Mouse (Mus musculus) kidney, embryonic 16.5 days (tissue): ENCODE results near the gene Gm3373. TPM values are rescaled to one million over a fixed set of nuclear protein-coding genes. Genes with fewer than 3 reads are reported as not detected.
"Not testable (repeated sequence)": the region's sequence is repeated elsewhere in the genome, so short reads cannot be mapped to it uniquely, and the experiment has no call there.

ENCODE experiments used
- ATAC-seq: fragments of 200-750 bp; cut with Nextera tagmentation; 2 replicates; pipeline ENCODE4 v1.8.0; 2017; ENCODE audit warnings: moderate TSS enrichment; ENCODE audit not compliant: low FRiP score, low TSS enrichment
- H3K27ac ChIP-seq: fragments of 300-500 bp; sonication (generic); 2 replicates; pipeline ENCODE4 v1.5.1; 2014; ENCODE audit warnings: low read length
- H3K27me3 ChIP-seq: fragments of 300-500 bp; sonication (generic); 2 replicates; pipeline ENCODE4 v1.6.1; 2014; ENCODE audit warnings: low read length, control low read depth, mixed read lengths; ENCODE audit not compliant: insufficient read depth
- H3K36me3 ChIP-seq: fragments of 300-500 bp; sonication (generic); 2 replicates; pipeline ENCODE4 v1.6.1; 2014; ENCODE audit warnings: low read length, control low read depth, mixed read lengths; ENCODE audit not compliant: insufficient read depth
- H3K4me1 ChIP-seq: fragments of 300-500 bp; sonication (generic); 2 replicates; pipeline ENCODE4 v1.6.1; 2014; ENCODE audit warnings: low read length, control low read depth, mixed read lengths; ENCODE audit not compliant: insufficient read depth
- H3K4me2 ChIP-seq: fragments of 300-500 bp; sonication (generic); replicated peaks from 2 replicates; pipeline ENCODE4 v1.6.1; 2014; ENCODE audit warnings: low read depth, low read length
- H3K4me3 ChIP-seq: fragments of 300-500 bp; sonication (generic); 2 replicates; pipeline ENCODE4 v1.5.1; 2014; ENCODE audit warnings: mild to moderate bottlenecking, low read length
- H3K9ac ChIP-seq: fragments of 300-500 bp; sonication (generic); replicated peaks from 2 replicates; pipeline ENCODE4 v1.6.1; 2014; ENCODE audit warnings: low read length
- H3K9me3 ChIP-seq: fragments of 300-500 bp; sonication (generic); 2 replicates; pipeline ENCODE4 v1.6.1; 2016; ENCODE audit warnings: low read length, control low read depth
- WGBS: fragments of 180-500 bp; shearing (Covaris S2); extraction: QIAGEN DNeasy Blood & Tissue Kit; methylation state at CpG from one replicate; pipeline ENCODE4 v1.1.7; 2014; 5-methylcytosine and 5-hydroxymethylcytosine counted together
- polyA plus RNA-seq: library from polyadenylated mRNA; unstranded; fragments of >200 nt; fragmentation: Nextera tagmentation; extraction: Ambion mirVana; gene quantifications from 2 replicates; pipeline ENCODE4 v1.2.1, GENCODE M21; 2015

Gene Gm3373
- 0.16 TPM in 1 of 2 replicates, not detected in the other for polyA plus RNA-seq

GRCm38 (mm10) chr14:5741477-5741876, at the start of gene Gm3373:
Gene Gm3373 (minus strand): TSS chr14:5741577.
- not testable (repeated sequence) for H3K27me3 ChIP-seq, H3K4me1 ChIP-seq, H3K27ac ChIP-seq, H3K36me3 ChIP-seq, H3K9me3 ChIP-seq, H3K4me3 ChIP-seq, H3K9ac ChIP-seq, ATAC-seq, H3K4me2 ChIP-seq
- WGBS: no CpG with 5 or more reads among the region's 37 CpGs

GRCm38 (mm10) chr14:5687357-5687756, 54.0 kb downstream of the Gm3373 start, which contains the start of gene Gm9603:
Gene Gm9603 (minus strand): TSS chr14:5687457.
- not testable (repeated sequence) for ATAC-seq, H3K9me3 ChIP-seq, H3K27ac ChIP-seq, H3K36me3 ChIP-seq, H3K27me3 ChIP-seq, H3K4me2 ChIP-seq, H3K4me1 ChIP-seq, H3K4me3 ChIP-seq, H3K9ac ChIP-seq
- no CpG with 5 or more reads among the region's 2 CpGs for WGBS

Other genes with a start within 250 kb of the Gm3373 start
- 0.52 and 0.57 TPM in 2 replicates for gene Gm3488, start 239.9 kb downstream of the Gm3373 start, polyA plus RNA-seq
- not detected in 2 replicates for gene Gm3532, start 203.1 kb downstream of the Gm3373 start, polyA plus RNA-seq
- gene Gm8265, start 108.5 kb downstream of the Gm3373 start, polyA plus RNA-seq: not detected in 2 replicates
- gene Gm9603, start 54.1 kb downstream of the Gm3373 start, polyA plus RNA-seq: not detected in 2 replicates
- gene Gm3383, start 66.4 kb upstream of the Gm3373 start, polyA plus RNA-seq: 0.42 and 0.58 TPM in 2 replicates
- gene Gm3424, start 88.8 kb upstream of the Gm3373 start, polyA plus RNA-seq: not detected in 2 replicates
- gene Gm8237, start 138.8 kb upstream of the Gm3373 start, polyA plus RNA-seq: 0.09 and 0.14 TPM in 2 replicates
- 0.27 and 0.41 TPM in 2 replicates for gene Gm3248, start 220.2 kb upstream of the Gm3373 start, polyA plus RNA-seq
- gene Gm3453, start 237.6 kb upstream of the Gm3373 start, polyA plus RNA-seq: not detected in 2 replicates